Mouse (Mus musculus) layer of hippocampus, adult 8-10 months (tissue): ENCODE results near the gene Calu. TPM values are rescaled to one million over a fixed set of nuclear protein-coding genes. Genes with fewer than 3 reads are reported as not detected.

ENCODE experiments used
- DNase-seq, 2 experiments: peaks; one replicate each; pipeline ENCODE4 v3.0.0; 2022; ENCODE audit warnings: low spot score in 2 of 2
- microRNA-seq, 2 experiments: library from miRNA; unstranded; fragments of <30 nt; microRNA quantifications; one replicate each; pipeline ENCODE4 v1.2.0; 2022
- total RNA-seq, 4 experiments: library from RNA; stranded (reverse); gene quantifications; 2 replicates each; pipeline ENCODE4 v1.2.4; 2022

Calu gene
- total RNA-seq, 4 experiments from 2014 or later = 65.8 to 71.3 (median 69.3) TPM

- no peak for DNase-seq
These were observed 67.6 kb downstream of the Calu start for GRCm38 (mm10) chr6:29415446-29415845.

- DNase-seq = no peak
These were observed 72.7 kb downstream of the Calu start for GRCm38 (mm10) chr6:29420596-29420995.

GRCm38 (mm10) chr6:29425118-29425517, 77.2 kb downstream of the Calu start:
- DNase-seq = no peak

- no peak for DNase-seq
These were observed 78.5 kb downstream of the Calu start for GRCm38 (mm10) chr6:29426331-29426730.

Small RNAs within 50 kb of the gene (microRNA-seq; reads per million reads assigned to microRNA genes)
- 0 reads per million in 2 experiments for gene Gm26220
- 0 reads per million in 2 experiments for gene Gm44354

Other genes with a start within 250 kb of the Calu start
- gene Rbm28, start 183.1 kb upstream of the Calu start, total RNA-seq = 10 to 100 TPM; 38.0 to 52.6 (median 44.6) TPM
- 1 to 10 TPM; 2.6 to 3.5 (median 3.0) TPM for gene Prrt4, start 168.5 kb upstream of the Calu start, total RNA-seq
- 10 to 100 TPM; 36.4 to 45.0 (median 41.1) TPM for gene Impdh1, start 131.7 kb upstream of the Calu start, total RNA-seq
- 1 to 10 TPM; 4.9 to 9.0 (median 6.6) TPM for gene Hilpda, start 75.6 kb upstream of the Calu start, total RNA-seq
- under 1 TPM in 3 of 4 experiments, not detected in 1; 0.38 to 0.55 (median 0.54) TPM for gene Fam71f2, start 68.5 kb upstream of the Calu start, total RNA-seq
- gene Fam71f1, start 28.9 kb upstream of the Calu start, total RNA-seq = not detected
- gene Opn1sw, start 40.4 kb downstream of the Calu start, total RNA-seq = under 1 TPM in 2 of 4 experiments, not detected in 2; 0.33 to 0.80 TPM
- 10 to 100 TPM; 77.8 to 87.7 (median 83.6) TPM for gene Ccdc136, start 48.2 kb downstream of the Calu start, total RNA-seq
- gene Flnc, start 85.2 kb downstream of the Calu start, total RNA-seq = 1 to 10 TPM; 2.1 to 8.8 (median 5.4) TPM
- 100 to 1,000 TPM; 221 to 280 (median 257) TPM for gene Atp6v1f, start 119.6 kb downstream of the Calu start, total RNA-seq
- gene Atp6v1fnb, start 123.4 kb downstream of the Calu start, total RNA-seq = under 1 TPM in 2 of 4 experiments, not detected in 2; 0.61 to 0.75 TPM
- gene Kcp, start 159.9 kb downstream of the Calu start, total RNA-seq = 1 to 10 TPM; 1.4 to 3.5 (median 1.8) TPM
- gene Irf5, start 178.6 kb downstream of the Calu start, total RNA-seq = 10 to 100 TPM in 2 of 4 experiments, 1 to 10 TPM in 2; 3.8 to 16.9 (median 12.2) TPM